Mouse (Mus musculus): ENCODE measurements around the gene Hexdc.

Gene Hexdc

GRCm38 (mm10) chr11:121204161-121205006, at the start of gene Hexdc, which contains the start of gene Ogfod3:
Hexdc (plus strand) TSS chr11:121204433.
Ogfod3 (minus strand) TSS chr11:121204711.
- DNase-seq (ENCODE audit: low read depth, low spot score), result peak; percentile 99

GRCm38 (mm10) chr11:121156411-121156891, 47.8 kb upstream of the Hexdc start:
- DNase-seq (ENCODE audit: low read depth, low spot score), result peak; percentile 38

GRCm38 (mm10) chr11:121159971-121160370, 44.3 kb upstream of the Hexdc start, which contains the start of gene Uts2r:
Uts2r (plus strand) TSS chr11:121160271.
- no peak for DNase-seq (ENCODE audit: low read depth, low spot score)

- DNase-seq (ENCODE audit: low read depth, low spot score), result no peak
Measured at GRCm38 (mm10) chr11:121160636-121161346, 43.4 kb upstream of the Hexdc start.

- no peak for DNase-seq (ENCODE audit: low read depth, low spot score)
Measured at GRCm38 (mm10) chr11:121163751-121164150, 40.5 kb upstream of the Hexdc start.

- peak; percentile 43 for DNase-seq (ENCODE audit: low read depth, low spot score)
Measured at GRCm38 (mm10) chr11:121173203-121173602, 31.0 kb upstream of the Hexdc start.

GRCm38 (mm10) chr11:121174234-121174633, 30.0 kb upstream of the Hexdc start:
- peak; percentile 64 for DNase-seq (ENCODE audit: low read depth, low spot score)

- peak; percentile 73 for DNase-seq (ENCODE audit: low read depth, low spot score)
Measured at GRCm38 (mm10) chr11:121176285-121177270, 27.7 kb upstream of the Hexdc start.

GRCm38 (mm10) chr11:121189681-121190080, 14.6 kb upstream of the Hexdc start:
- DNase-seq (ENCODE audit: low read depth, low spot score), result peak; percentile 60

- DNase-seq (ENCODE audit: low read depth, low spot score), result no peak
Measured at GRCm38 (mm10) chr11:121192742-121193141, 11.5 kb upstream of the Hexdc start.

GRCm38 (mm10) chr11:121193415-121193814, 10.8 kb upstream of the Hexdc start:
- peak; percentile 65 for DNase-seq (ENCODE audit: low read depth, low spot score)

GRCm38 (mm10) chr11:121198622-121199021, 5.6 kb upstream of the Hexdc start:
- no peak for DNase-seq (ENCODE audit: low read depth, low spot score)

GRCm38 (mm10) chr11:121199851-121200250, 4.4 kb upstream of the Hexdc start:
- DNase-seq (ENCODE audit: low read depth, low spot score), result no peak

- DNase-seq (ENCODE audit: low read depth, low spot score), result no peak
Measured at GRCm38 (mm10) chr11:121200781-121201180, 3.5 kb upstream of the Hexdc start.

- peak; percentile 78 for DNase-seq (ENCODE audit: low read depth, low spot score)
Measured at GRCm38 (mm10) chr11:121201436-121202198, 2.6 kb upstream of the Hexdc start.

GRCm38 (mm10) chr11:121203859-121204160, 423 bp upstream of the Hexdc start:
- DNase-seq (ENCODE audit: low read depth, low spot score), result no peak

GRCm38 (mm10) chr11:121216831-121217230, 12.6 kb downstream of the Hexdc start:
- DNase-seq (ENCODE audit: low read depth, low spot score), result no peak

- no peak for DNase-seq (ENCODE audit: low read depth, low spot score)
Measured at GRCm38 (mm10) chr11:121219776-121220175, 15.5 kb downstream of the Hexdc start.

GRCm38 (mm10) chr11:121220771-121221170, 16.5 kb downstream of the Hexdc start:
- no peak for DNase-seq (ENCODE audit: low read depth, low spot score)

- peak; percentile 76 for DNase-seq (ENCODE audit: low read depth, low spot score)
Measured at GRCm38 (mm10) chr11:121221321-121222010, 17.2 kb downstream of the Hexdc start.
